Mouse (Mus musculus) kidney, postnatal 4 days (tissue): ENCODE measurements at regions not wholly inside any gene's neighbourhood (a gene's known extent, or its start where the extent isn't known, plus 50 kb on each side); places are given as distances from the start of the nearest gene placed in this dataset.

ENCODE experiments used
- DNase-seq, 2 experiments: peaks; one replicate each; pipeline ENCODE4 v3.0.0; 2021; ENCODE audit warnings: mixed read lengths in 2 of 2

- no peak for DNase-seq
Measured at GRCm38 (mm10) chr3:35688111-35688510, 65.8 kb upstream of the Atp11b start.

- peak; percentile 13 to 24 for DNase-seq
Measured at GRCm38 (mm10) chr3:35688781-35689180, 65.1 kb upstream of the Atp11b start.

- DNase-seq, result peak; percentile 78 to 83
Measured at GRCm38 (mm10) chr3:35693039-35693438, 60.9 kb upstream of the Atp11b start.

- DNase-seq, result no peak
Measured at GRCm38 (mm10) chr3:35693551-35693950, 60.4 kb upstream of the Atp11b start.

GRCm38 (mm10) chr3:35694241-35694640 is 59.7 kb upstream of the Atp11b start:
- DNase-seq, result no peak

GRCm38 (mm10) chr3:35695859-35696258 is 58.0 kb upstream of the Atp11b start:
- no peak for DNase-seq

- no peak for DNase-seq
Measured at GRCm38 (mm10) chr3:35699266-35699665, 54.6 kb upstream of the Atp11b start.

GRCm38 (mm10) chr3:35699979-35700378 is 53.9 kb upstream of the Atp11b start:
- DNase-seq, result no peak

- DNase-seq, result no peak
Measured at GRCm38 (mm10) chr3:35703528-35704327, 50.2 kb upstream of the Atp11b start.
